Mouse (Mus musculus): ENCODE results near the gene Tbc1d10a. TPM values are rescaled to one million over a fixed set of nuclear protein-coding genes. Genes with fewer than 3 reads are reported as not detected.

Gene Tbc1d10a
- polyA plus RNA-seq, 1 experiment from 2014 or later = 41.0 TPM

- H3K27me3 ChIP-seq (replicated peaks; ENCODE audit: control insufficient read depth, insufficient read depth, low read length) = no peaks in the 10 kb centered on the region
- no peak overlapping the region for H3K9ac ChIP-seq (ENCODE audit: low read depth, low read length)
- WGBS = 88% methylated on average over 6 of the region's 6 CpGs
- H3K4me2 ChIP-seq (ENCODE audit: low read length) = no peak overlapping the region
- no peak for ATAC-seq
- no peaks in the 10 kb centered on the region for H3K4me1 ChIP-seq (ENCODE audit: control insufficient read depth, insufficient read depth, low read depth, low read length)
- no peak overlapping the region for H3K27ac ChIP-seq (ENCODE audit: low read depth, low read length)
- H3K36me3 ChIP-seq (ENCODE audit: control insufficient read depth, insufficient read depth, low read length) = peaks cover 2% of the 10 kb centered on the region; the same call in 1 of the 2 replicates
- no peaks in the 10 kb centered on the region for H3K9me3 ChIP-seq (ENCODE audit: control insufficient read depth, low read length)
- H3K4me3 ChIP-seq (ENCODE audit: low read length) = no peak overlapping the region
Observed at GRCm38 (mm10) chr11:4149886-4150285, 36.7 kb upstream of the Tbc1d10a start.

GRCm38 (mm10) chr11:4153694-4154093, 32.9 kb upstream of the Tbc1d10a start:
- Histone ChIP-seq H3K27me3 (replicated peaks; ENCODE audit: control insufficient read depth, insufficient read depth, low read length) (no peaks in the 10 kb centered on the region), H3K27ac (ENCODE audit: low read depth, low read length) (no peak overlapping the region), H3K4me2 (ENCODE audit: low read length) (no peak overlapping the region), H3K36me3 (ENCODE audit: control insufficient read depth, insufficient read depth, low read length) (peaks cover 2% of the 10 kb centered on the region; the same call in 1 of the 2 replicates), H3K4me3 (ENCODE audit: low read length) (no peak overlapping the region), H3K4me1 (ENCODE audit: control insufficient read depth, insufficient read depth, low read depth, low read length) (no peaks in the 10 kb centered on the region), H3K9me3 (ENCODE audit: control insufficient read depth, low read length) (no peaks in the 10 kb centered on the region), H3K9ac (ENCODE audit: low read depth, low read length) (no peak overlapping the region)
- 95% methylated on average over 7 of the region's 7 CpGs for WGBS
- no peak for ATAC-seq

- Histone ChIP-seq H3K4me3 (ENCODE audit: low read length) (no peak overlapping the region), H3K27me3 (replicated peaks; ENCODE audit: control insufficient read depth, insufficient read depth, low read length) (no peaks in the 10 kb centered on the region), H3K4me2 (ENCODE audit: low read length) (no peak overlapping the region), H3K27ac (ENCODE audit: low read depth, low read length) (no peak overlapping the region), H3K36me3 (ENCODE audit: control insufficient read depth, insufficient read depth, low read length) (peaks cover 2% of the 10 kb centered on the region; the same call in 1 of the 2 replicates), H3K9ac (ENCODE audit: low read depth, low read length) (no peak overlapping the region), H3K9me3 (ENCODE audit: control insufficient read depth, low read length) (no peaks in the 10 kb centered on the region), H3K4me1 (ENCODE audit: control insufficient read depth, insufficient read depth, low read depth, low read length) (peaks cover 10% of the 10 kb centered on the region)
- no peak for ATAC-seq
- 81% methylated on average over 5 of the region's 5 CpGs for WGBS
Observed at GRCm38 (mm10) chr11:4155641-4156040, 30.9 kb upstream of the Tbc1d10a start.

GRCm38 (mm10) chr11:4158676-4159075, 27.9 kb upstream of the Tbc1d10a start:
- ATAC-seq = no peak
- WGBS = 86% methylated on average over 3 of the region's 3 CpGs
- H3K27ac ChIP-seq (ENCODE audit: low read depth, low read length) = no peak overlapping the region

GRCm38 (mm10) chr11:4159808-4160708, 26.5 kb upstream of the Tbc1d10a start, which contains the start of the genes Ccdc157 and Sf3a1:
Gene Ccdc157, minus strand, starts transcription at chr11:4160293.
Gene Sf3a1, plus strand, starts transcription at chr11:4160350.
- Histone ChIP-seq H3K9ac (ENCODE audit: low read depth, low read length) (peak within 1 kb of the TSS; percentile 90), H3K4me2 (ENCODE audit: low read length) (peak within 1 kb of the TSS; percentile 75), H3K36me3 (ENCODE audit: control insufficient read depth, insufficient read depth, low read length) (peaks cover 9% of the 10 kb centered on the region; the same call in 1 of the 2 replicates), H3K27me3 (replicated peaks; ENCODE audit: control insufficient read depth, insufficient read depth, low read length) (no peaks in the 10 kb centered on the region), H3K9me3 (ENCODE audit: control insufficient read depth, low read length) (no peaks in the 10 kb centered on the region), H3K4me3 (ENCODE audit: low read length) (peak within 1 kb of the TSS; percentile 86), H3K27ac (ENCODE audit: low read depth, low read length) (peak within 1 kb of the TSS; percentile 95), H3K4me1 (ENCODE audit: control insufficient read depth, insufficient read depth, low read depth, low read length) (peaks cover 39% of the 10 kb centered on the region)
- ATAC-seq = peak; percentile 98
- 2% methylated on average over 45 of the region's 54 CpGs for WGBS

More at GRCm38 (mm10) chr11:4158676-4159075, 27.9 kb upstream of the Tbc1d10a start:
- no peak overlapping the region for H3K9ac ChIP-seq (ENCODE audit: low read depth, low read length)
- H3K36me3 ChIP-seq (ENCODE audit: control insufficient read depth, insufficient read depth, low read length) = peaks cover 4% of the 10 kb centered on the region
- H3K4me3 ChIP-seq (ENCODE audit: low read length) = no peak overlapping the region
- no peak overlapping the region for H3K4me2 ChIP-seq (ENCODE audit: low read length)
- H3K27me3 ChIP-seq (replicated peaks; ENCODE audit: control insufficient read depth, insufficient read depth, low read length) = no peaks in the 10 kb centered on the region
- no peaks in the 10 kb centered on the region for H3K9me3 ChIP-seq (ENCODE audit: control insufficient read depth, low read length)
- peaks cover 29% of the 10 kb centered on the region for H3K4me1 ChIP-seq (ENCODE audit: control insufficient read depth, insufficient read depth, low read depth, low read length)

GRCm38 (mm10) chr11:4160758-4161480, 25.7 kb upstream of the Tbc1d10a start:
- Histone ChIP-seq H3K4me2 (ENCODE audit: low read length) (peak overlapping the region; percentile 75), H3K9me3 (ENCODE audit: control insufficient read depth, low read length) (no peaks in the 10 kb centered on the region), H3K27ac (ENCODE audit: low read depth, low read length) (peak overlapping the region; percentile 95), H3K27me3 (replicated peaks; ENCODE audit: control insufficient read depth, insufficient read depth, low read length) (no peaks in the 10 kb centered on the region), H3K9ac (ENCODE audit: low read depth, low read length) (peak overlapping the region; percentile 90), H3K4me1 (ENCODE audit: control insufficient read depth, insufficient read depth, low read depth, low read length) (peaks cover 39% of the 10 kb centered on the region), H3K36me3 (ENCODE audit: control insufficient read depth, insufficient read depth, low read length) (peaks cover 13% of the 10 kb centered on the region), H3K4me3 (ENCODE audit: low read length) (peak overlapping the region; percentile 86)
- 9% methylated on average over 15 of the region's 15 CpGs for WGBS
- ATAC-seq = 0 out of 2 replicates have a peak, but pooled peaks have one; percentile 1

GRCm38 (mm10) chr11:4164701-4165100, 21.9 kb upstream of the Tbc1d10a start:
- Histone ChIP-seq H3K4me1 (ENCODE audit: control insufficient read depth, insufficient read depth, low read depth, low read length) (peaks cover 30% of the 10 kb centered on the region), H3K27me3 (replicated peaks; ENCODE audit: control insufficient read depth, insufficient read depth, low read length) (no peaks in the 10 kb centered on the region), H3K36me3 (ENCODE audit: control insufficient read depth, insufficient read depth, low read length) (peaks cover 39% of the 10 kb centered on the region), H3K4me2 (ENCODE audit: low read length) (no peak overlapping the region), H3K9ac (ENCODE audit: low read depth, low read length) (no peak overlapping the region), H3K27ac (ENCODE audit: low read depth, low read length) (no peak overlapping the region), H3K9me3 (ENCODE audit: control insufficient read depth, low read length) (no peaks in the 10 kb centered on the region), H3K4me3 (ENCODE audit: low read length) (no peak overlapping the region)
- WGBS = 87% methylated on average over 2 of the region's 2 CpGs
- ATAC-seq = no peak

- 95% methylated on average over 7 of the region's 7 CpGs for WGBS
- H3K9ac ChIP-seq (ENCODE audit: low read depth, low read length) = no peak overlapping the region
- ATAC-seq = no peak
- peaks cover 23% of the 10 kb centered on the region for H3K4me1 ChIP-seq (ENCODE audit: control insufficient read depth, insufficient read depth, low read depth, low read length)
- no peaks in the 10 kb centered on the region for H3K27me3 ChIP-seq (replicated peaks; ENCODE audit: control insufficient read depth, insufficient read depth, low read length)
- H3K36me3 ChIP-seq (ENCODE audit: control insufficient read depth, insufficient read depth, low read length) = peaks cover 55% of the 10 kb centered on the region
- H3K4me2 ChIP-seq (ENCODE audit: low read length) = no peak overlapping the region
- H3K4me3 ChIP-seq (ENCODE audit: low read length) = no peak overlapping the region
- no peaks in the 10 kb centered on the region for H3K9me3 ChIP-seq (ENCODE audit: control insufficient read depth, low read length)
- H3K27ac ChIP-seq (ENCODE audit: low read depth, low read length) = no peak overlapping the region
Observed at GRCm38 (mm10) chr11:4166467-4167090, 20.0 kb upstream of the Tbc1d10a start.

Measured in hindbrain, embryonic 16.5 days (tissue).